Mouse (Mus musculus) retina, embryonic 14.5 days (tissue): ENCODE data around the gene Tob2.
A peak's percentile ranks its signal among the peaks of the same experiment; 100 is the strongest.

ENCODE experiments used
- DNase-seq: peaks from one replicate; pipeline ENCODE4 v3.0.0-alpha.2; 2015; ENCODE audit warnings: low spot score

The Tob2 gene

DNA sequence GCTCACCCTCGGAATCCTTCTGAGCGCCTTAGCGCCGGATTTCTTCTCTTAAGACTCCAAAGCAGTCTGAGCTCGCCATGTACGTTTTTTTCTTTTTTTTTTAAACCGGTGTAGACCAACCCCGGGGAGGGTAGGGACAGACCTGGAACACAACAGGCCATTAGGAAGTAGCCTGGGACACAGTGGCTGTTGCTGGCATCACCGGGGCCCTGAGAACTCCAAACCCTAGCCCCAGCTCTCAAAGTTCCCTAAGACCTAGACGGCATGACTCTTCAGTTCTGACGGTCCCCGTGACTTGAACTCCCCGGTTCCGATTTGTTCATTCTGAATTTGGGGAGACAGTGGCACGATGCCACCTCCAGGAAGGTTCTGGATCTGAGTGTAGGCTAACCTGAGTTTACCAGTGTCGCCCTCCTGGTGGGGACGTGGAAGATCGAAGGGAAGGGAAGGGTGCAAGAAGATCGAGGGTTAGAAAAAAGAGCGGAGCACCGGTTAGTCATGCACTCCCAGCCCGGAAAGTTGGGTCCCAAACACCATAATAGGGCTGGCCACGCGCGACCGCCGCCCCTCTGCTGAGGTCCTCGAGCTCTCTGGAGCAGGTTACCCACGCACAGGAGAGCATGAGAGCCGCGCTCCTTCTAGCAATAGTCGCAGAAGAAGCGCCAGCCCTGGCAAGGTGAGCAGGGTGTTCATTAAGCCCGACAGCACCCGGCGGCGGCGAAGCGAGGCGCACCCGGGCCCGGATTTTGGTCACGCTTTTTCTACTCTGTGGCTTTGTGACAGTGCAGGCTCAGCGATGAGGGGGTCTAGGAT is at the start of gene Tob2:
TSS of gene Tob2 (minus strand) at position 280 of the 813 bp plus-strand sequence.
- peak; percentile 42 for DNase-seq

DNA sequence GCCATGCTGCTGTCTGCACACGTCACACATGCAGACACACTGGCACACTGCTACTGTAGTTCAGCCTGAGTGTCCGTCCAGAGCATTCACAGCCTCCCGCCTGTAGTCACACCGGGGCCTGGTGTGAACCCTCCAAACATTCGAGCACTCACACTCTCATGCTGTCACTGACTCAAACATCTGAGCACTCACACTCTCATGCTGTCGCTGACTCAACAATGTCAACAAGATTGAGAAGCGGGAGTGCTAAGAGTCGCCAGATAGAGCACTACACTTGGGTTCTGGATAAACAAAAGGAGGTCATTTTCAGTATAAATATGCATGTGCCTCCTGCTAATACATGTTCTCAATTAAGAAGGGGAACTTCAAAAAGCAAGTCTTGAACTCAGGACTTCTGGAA is 49.4 kb upstream of the Tob2 start:
- no peak for DNase-seq

DNA sequence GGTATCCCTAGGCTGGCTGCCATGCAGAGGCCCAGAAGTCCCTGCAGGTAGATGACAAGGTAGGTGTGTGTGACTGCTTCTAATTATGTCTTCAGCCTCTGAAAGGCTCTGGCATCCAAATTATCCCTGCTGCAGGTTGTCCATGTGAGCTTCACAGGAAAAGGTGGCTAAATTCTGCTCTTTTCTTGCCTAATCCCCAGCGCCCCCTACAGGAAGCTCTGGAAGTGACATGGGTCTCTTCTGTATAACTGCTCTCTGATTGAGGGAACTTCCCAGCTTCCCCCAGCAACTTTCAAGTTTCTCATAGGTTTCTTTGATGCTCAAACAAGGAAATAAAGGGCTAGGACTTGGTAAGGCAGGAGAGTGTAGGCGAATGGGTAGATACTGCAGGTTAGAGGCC is 46.3 kb upstream of the Tob2 start:
- DNase-seq, result peak; percentile 83

DNA sequence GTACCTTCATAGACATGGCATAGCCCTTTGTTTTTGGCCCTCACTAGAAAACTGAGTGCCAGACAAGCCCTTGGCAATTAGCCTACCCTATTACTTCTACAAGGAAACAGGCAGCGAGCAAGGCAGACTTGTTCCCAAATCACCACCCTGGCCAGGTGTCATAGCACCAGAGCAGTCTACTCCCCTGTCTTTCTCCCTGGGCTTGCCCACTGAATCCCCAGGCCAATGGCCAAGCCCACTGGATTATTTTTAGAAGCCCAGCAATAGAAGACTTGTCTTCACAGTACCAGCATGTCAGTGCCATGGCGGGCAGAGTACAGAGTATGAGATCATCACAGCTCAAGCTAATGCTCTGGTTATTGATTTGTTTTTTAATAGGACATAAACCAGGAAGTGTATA is 40.2 kb upstream of the Tob2 start:
- no peak for DNase-seq

DNA sequence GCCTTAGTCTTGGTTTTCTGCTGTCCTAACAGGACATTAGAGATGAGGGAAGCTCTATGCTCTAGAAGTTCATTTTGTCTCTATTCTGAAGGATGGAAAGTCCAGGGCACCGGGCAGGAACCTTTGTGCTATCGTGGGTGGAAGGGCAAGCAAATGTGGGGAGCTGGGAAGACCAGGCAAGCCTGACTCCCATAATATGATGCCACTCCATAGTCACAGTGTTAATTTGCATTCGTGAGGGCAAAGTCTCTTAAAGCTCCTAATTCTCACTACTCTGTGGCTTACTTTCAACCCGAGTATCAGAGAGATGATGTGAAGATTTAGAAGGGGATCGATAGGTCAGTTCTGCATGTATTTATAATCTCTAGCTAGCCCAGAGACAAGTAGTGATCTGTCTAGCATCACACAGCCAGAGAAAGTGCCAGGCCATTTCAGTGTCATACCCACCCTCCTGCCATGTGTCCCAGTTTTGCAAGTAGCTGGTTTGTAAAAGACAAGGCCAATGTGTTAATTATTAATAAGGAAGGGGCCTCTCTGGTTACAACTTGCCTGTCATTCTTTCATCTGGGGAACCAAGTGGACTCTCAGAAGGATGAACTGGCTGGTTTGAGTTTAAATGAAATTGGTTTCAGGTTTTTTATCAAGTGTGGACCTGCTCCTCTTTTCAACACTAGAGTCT is 39.1 kb upstream of the Tob2 start:
- no peak for DNase-seq

DNA sequence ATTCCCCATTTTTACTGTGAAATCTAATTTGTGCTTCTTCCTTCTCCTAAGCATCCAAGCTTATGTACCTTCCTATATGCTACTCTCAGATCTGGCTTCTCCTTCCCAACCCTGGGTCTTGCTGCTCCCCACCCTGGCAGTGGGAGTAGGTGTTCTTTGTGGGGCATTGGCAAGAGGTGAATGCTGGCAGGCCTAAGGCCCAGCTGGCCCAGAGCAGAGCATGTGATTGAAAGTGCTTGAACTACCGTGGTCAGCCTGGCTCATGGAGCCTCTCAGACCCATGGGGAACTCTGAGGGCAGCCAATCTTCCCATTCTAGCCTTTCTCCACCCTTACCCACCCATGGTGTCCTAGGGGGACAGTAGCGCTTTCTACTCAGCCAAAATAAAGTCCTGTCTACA is 37.8 kb upstream of the Tob2 start:
- no peak for DNase-seq

DNA sequence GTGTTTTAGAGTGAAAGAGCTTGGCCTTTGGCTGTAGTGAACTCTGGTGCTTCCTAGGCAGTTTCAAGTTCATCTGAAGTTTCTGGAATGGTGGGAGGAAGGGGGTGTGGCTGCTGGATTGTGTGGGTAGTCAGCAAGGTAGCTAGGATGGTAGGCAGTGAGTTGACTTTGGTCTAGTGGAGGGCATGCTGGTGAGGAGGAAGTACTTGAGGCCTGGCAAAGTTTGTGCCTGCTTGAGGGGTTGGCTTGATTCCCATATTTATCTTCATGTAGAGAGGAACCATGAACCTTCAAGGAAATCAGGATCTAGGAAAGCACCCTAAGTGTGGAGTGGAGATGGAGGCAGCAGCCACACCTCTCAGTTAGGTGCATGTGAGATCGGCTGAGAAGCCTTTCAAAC is 35.4 kb upstream of the Tob2 start:
- DNase-seq, result no peak

DNA sequence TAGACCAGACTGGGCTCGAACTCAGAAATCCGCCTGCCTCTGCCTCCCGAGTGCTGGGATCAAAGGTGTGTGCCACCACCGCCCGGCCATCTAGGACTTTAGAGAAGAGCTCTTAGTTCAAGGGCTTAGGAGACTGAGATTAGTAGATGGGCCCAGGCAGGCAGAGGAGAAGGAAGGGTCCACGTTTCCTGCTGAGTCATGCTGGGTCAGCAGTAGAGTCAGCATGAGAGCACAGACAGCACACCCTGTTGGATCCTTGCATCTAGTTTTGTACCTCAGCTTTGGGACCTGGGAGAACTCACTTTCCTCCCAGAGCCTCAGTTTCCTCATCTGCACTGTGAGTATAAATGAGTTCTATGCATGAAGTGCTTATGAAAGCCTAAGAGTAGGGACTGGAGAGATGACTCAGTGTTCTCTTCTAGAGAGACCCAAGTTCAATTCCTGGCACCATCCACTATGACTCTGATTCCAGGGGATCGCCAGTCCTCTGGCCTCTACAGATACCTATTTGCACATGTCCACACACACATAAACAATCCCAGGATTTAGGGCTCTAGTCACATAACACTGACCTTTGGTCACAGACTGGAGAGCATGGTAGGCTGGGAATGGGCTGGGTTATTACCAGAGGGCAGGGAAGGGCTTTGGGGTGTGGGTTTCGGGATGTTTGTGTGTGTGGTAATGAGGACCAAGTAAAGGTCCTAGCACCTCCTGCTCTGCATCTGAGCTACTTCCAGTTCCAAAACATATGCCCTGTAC is 33.4 kb upstream of the Tob2 start:
- DNase-seq, result no peak

DNA sequence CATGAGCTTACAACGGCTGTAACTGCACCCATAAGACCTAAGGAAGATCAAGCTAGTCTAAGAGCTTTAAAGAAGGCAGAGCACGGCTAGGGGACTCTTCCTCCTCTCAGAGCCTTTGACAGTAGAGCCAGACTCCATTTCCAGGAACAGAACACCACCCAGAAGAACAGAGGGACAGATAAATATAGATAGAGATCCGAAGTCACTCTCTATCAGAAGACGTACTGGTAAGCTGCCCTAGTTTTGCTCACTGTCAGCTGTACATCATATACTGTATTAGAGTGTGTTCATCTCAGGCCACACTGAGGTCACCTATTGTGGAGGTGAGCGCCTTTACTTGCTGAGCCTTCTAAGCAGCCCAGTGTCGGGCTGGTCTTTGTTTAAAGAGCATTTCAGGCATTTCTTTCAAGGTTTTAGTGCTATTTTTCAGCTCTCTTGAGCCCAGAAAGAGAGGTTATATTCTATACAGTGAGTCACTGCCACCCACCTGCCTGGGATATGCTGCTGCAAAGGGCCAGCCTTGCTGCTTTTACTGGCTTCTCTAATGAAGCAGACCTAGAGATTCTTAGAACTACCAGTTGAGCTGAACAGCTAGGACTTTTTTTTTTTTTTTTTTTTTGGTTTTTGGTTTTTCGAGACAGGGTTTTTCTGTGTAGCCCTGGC is 32.7 kb upstream of the Tob2 start:
- no peak for DNase-seq

DNA sequence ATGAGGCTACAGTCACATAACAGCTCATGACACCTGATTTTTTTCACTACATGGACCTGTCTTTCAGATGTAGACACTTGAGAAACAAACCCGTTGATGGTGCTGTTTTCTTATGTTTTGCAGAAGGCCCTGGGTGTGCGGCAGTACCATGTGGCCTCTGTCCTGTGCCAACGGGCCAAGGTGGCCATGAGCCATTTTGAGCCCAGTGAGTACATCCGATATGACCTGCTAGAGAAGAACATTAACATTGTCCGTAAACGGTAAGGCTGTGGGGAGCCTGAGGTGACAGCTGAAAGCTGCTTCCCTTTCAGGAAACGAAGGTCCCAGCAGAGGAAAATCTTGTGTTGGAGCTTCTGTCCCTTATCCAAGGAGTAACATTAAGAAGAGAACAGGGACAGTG is 30.6 kb upstream of the Tob2 start:
- DNase-seq, result no peak

DNA sequence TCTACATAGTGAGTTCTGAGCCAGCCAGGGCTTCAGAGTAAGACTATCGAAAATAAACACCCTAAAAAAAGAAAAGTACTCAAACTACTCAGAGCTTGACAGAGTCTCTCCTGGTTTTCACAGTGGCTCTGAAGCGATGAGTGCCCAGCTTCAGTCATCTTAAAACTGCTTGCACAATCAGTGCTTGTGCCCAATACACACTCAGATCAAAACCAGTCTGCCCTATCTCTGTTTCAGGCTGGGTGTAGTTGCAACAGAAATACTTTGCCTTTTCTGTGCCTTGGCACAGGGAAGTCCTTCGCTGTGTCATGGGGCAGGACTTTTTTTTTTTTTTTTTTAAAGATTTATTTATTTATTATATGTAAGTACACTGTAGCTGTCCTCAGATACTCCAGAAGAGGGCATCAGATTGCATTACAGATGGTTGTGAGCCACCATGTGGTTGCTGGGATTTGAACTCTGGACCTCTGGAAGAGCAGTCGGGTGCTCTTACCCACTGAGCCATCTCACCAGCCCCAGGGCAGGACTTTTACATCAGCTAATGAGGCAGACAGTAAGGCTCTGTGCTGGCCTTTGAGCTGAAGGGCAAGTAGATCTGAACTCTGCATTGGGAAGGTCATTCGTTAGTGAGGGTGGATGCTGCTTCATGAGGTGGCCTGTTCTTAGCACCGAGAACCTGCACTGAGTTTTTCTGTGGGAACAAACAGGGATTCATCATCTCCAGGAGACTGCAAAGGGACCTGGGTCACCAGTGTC is 28.4 kb upstream of the Tob2 start:
- no peak for DNase-seq

DNA sequence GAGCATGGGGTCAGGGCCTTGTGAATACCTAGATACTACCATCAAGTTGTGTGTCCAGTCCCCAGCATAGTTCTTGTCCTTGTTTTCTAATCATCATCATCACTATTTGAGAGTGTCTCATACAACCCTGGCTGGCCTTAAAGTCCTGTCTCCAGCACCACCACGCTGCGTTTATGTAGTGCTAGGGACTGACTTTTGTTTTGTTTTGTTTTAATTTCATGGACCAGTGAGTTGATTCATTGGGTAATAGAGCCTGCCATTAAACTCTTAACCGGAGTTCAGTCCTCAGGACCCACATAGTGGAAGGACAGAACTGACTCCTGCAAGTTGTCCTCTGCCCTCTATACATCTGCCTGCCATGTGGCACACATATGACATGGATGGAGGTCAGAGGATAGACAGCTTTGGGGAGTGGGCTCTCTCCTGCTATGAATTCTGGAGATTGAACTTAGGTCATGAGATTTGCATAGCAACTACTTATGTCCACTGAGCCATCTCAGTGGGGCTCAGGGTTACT is 26.9 kb upstream of the Tob2 start:
- DNase-seq, result no peak

DNA sequence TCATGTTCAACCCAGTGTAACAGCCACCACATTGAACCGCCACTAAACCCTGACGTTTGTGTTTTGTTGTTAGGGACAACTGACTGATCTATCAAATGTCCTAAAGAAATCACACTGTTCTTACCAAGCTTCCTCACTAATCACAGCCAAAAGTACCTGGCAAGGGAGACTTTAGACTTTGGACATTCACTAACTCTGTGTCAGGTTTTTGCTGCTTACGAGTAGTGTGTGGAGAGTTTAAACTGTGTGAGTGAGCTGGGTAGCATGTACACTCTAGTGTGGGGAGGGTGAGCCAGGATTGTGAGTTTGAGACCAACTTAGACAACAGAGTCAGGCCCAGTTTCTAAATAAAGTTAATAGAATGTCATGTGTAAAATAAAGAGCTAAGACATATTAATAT is 23.8 kb upstream of the Tob2 start:
- DNase-seq, result no peak

DNA sequence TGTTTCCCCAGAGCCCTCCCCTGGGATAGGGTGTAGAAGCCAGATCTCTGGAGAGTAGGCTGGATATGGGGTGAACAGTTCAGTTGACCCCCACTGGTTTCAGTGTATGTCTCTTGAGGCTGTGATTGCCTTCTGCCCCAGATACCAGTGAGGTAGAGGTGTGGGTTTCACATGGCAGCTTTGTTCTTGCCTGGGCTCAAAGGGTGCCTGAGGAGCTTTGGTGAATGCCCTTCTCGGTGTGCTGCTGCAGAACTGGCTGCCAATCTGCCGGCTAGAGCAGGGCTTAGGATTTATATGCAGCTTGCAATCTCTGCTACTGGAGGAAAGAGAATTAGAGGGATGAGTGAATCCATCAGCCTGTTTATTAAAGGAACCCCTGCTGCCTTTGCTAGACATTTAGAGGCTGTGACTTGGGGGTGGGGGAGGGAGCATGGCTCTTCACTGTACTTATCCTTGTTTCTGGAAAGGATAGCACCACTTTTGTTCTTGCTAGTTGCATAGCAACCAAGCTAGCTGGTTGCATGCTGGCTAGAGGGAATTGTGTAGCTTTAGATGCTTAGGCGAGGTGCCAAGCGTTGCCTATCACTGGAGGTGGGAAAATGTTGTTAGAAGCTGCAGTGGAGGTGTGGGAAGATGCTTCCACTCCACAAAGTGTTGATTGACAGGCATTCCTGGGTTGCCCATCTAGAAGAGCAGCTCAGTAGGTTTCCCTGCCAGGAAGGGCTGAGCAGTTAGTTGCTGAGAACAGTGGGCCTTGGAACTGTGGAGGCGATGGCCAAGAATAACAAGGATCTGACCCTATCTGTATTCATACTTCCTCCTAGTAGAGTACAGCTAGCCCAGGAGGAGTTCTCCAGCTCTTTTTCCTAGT is 21.2 kb upstream of the Tob2 start:
- peak; percentile 10 for DNase-seq

DNA sequence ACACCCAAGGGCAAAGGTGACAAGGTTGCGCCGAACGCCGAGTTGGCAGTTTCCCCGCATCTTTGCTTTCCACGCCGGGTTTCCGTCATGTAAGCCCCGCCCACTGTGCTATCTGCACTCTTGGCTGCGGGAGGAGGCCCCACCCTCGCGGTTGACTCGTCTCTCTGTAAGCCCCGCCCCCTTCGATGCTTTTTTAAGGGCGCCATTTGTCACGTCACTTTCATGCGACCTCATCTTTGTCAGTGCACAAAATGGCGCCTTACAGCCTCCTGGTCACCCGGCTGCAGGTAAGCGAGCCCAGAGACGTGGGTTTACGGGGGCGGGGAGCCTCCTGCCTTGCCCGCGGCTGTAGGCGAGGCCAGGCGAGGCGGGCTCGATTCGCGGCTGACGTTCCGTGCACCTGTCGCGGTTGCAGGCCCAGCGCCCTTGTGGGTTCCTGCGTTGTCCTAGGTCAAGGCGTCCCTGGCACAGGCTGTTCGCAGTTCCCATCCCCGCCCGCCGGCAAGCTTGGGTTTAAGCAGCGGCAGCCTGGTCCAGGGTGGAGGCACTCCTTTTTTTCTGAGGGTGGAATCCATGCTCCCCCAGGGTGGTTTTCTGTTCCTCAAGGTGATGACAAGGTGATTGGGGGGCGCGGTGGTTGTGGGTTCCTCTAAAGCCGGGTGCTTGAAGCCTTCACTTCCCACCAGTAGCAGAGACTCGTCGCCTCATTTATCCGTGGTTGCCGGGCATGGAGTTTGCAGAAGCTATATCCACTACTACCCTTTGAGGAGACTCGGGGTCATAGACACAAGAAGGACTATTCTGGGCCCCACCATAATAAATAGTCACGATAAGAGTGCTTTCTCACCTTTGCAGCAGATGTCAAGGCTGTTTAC is 13.9 kb upstream of the Tob2 start, which contains the start of gene Aco2:
TSS of gene Aco2 (plus strand) at position 48 of the 875 bp plus-strand sequence.
- peak; percentile 100 for DNase-seq

DNA sequence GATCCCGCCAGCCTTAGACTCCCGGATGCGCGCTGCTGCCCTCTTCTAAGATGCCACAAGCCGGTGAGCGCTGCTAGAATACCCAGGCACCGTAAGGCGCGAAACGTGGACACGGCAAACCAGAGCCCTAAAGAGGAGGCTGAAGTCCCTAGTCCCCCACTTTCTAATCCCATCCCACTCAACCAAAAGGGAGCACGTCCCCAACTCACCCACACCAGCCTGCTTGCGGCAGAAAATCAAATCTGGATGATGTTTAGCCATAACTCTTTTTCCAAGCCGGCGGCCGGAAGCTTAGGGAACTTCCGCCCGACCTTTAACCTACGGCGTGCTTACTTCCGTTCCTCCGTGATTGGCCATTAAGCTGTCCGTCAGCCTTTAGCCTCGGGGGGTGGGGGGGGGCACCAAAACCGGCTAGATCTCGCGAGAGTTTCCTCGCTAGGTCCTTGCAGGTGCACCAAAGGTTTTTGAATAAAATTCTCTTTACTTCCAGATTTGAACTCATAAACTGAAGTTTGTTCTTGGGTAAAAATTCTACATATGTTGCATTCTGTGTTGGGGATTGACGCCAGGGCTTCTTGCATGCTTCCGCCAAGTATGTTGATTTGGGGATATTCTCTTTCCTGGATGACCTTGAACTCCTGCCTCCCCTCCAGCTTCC is 13.1 kb upstream of the Tob2 start, which contains the start of gene Phf5a:
TSS of gene Phf5a (minus strand) at position 308 of the 658 bp plus-strand sequence.
- DNase-seq, result peak; percentile 99

DNA sequence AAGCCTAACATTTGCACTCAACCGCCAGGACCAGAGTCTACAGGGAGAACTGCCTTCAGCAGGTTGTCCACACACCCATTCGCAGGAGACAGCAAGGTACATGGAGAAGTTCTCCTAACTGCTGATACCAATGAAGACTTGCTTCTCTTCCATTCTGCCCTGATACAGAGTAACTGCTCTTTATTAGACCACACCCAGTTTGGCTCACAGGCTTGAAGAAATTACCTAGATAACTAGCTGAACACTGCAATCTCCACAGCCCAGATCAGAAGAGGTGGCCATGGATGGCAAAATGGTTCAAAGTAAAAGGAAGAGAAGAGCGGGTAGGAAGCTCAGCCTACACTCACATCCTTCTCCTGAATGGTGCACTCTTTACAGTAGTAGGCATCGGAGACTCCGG is 11.4 kb upstream of the Tob2 start:
- no peak for DNase-seq

DNA sequence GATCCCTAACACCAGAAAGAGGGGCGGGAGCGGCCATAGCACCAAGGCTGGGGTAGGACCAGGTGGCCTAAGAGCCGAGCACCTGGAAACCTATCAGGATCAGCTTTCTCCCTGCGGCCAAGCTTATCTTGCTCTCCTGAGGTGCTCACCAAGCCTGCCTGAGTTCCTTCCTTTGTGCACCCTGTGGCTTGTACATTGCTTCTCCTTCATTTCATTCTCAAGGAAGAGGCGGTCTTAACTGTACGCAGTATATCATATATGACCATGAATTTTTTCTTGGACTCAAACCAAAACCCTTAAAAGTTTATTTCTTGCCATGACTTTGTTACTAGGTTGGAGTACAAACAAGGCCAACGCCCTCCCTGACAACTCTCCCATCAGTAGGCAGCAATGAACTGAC is 5.6 kb upstream of the Tob2 start:
- DNase-seq, result no peak
